Mouse (Mus musculus) stomach, embryonic 15.5 days (tissue): ENCODE measurements around the gene Acvr2a. TPM values are rescaled to one million over a fixed set of nuclear protein-coding genes. Genes with fewer than 3 reads are reported as not detected.
A peak's percentile ranks its signal among the peaks of the same experiment; 100 is the strongest.

Source experiments
- ATAC-seq: fragments of 200-750 bp; cut with Nextera tagmentation; 2 replicates; pipeline ENCODE4 v1.8.0; 2017; ENCODE audit warnings: low read depth, moderate number of reproducible peaks, moderate TSS enrichment; ENCODE audit not compliant: insufficient read depth, low FRiP score
- H3K27ac ChIP-seq: fragments of 300-500 bp; sonication (generic); 2 replicates; pipeline ENCODE4 v1.5.1; 2015; ENCODE audit warnings: mild to moderate bottlenecking, inconsistent platforms
- H3K27me3 ChIP-seq: fragments of 300-500 bp; sonication (generic); replicated peaks from 2 replicates; pipeline ENCODE4 v1.6.1; 2015; ENCODE audit warnings: inconsistent platforms
- H3K36me3 ChIP-seq: fragments of 300-500 bp; sonication (generic); 2 replicates; pipeline ENCODE4 v1.6.1; 2015; ENCODE audit warnings: inconsistent platforms
- H3K4me1 ChIP-seq: fragments of 300-500 bp; sonication (generic); 2 replicates; pipeline ENCODE4 v1.6.1; 2015; ENCODE audit warnings: inconsistent platforms
- H3K4me2 ChIP-seq: fragments of 300-500 bp; sonication (generic); 2 replicates; pipeline ENCODE4 v1.6.1; 2015; ENCODE audit warnings: mild to moderate bottlenecking, inconsistent platforms
- H3K4me3 ChIP-seq: fragments of 300-500 bp; sonication (generic); replicated peaks from 2 replicates; pipeline ENCODE4 v1.5.1; 2015; ENCODE audit warnings: inconsistent platforms
- H3K9ac ChIP-seq: fragments of 300-500 bp; sonication (generic); 2 replicates; pipeline ENCODE4 v1.6.1; 2015; ENCODE audit warnings: inconsistent platforms
- H3K9me3 ChIP-seq: fragments of 300-500 bp; sonication (generic); 2 replicates; pipeline ENCODE4 v1.6.1; 2016; ENCODE audit warnings: inconsistent platforms
- WGBS: fragments of 180-500 bp; shearing (Covaris S2); methylation state at CpG from one replicate; pipeline ENCODE4 v1.1.7; 2015; 5-methylcytosine and 5-hydroxymethylcytosine counted together
- polyA plus RNA-seq: library from polyadenylated mRNA; unstranded; fragments of >200 nt; fragmentation: Nextera tagmentation; extraction: Ambion mirVana; gene quantifications from 2 replicates; pipeline ENCODE4 v1.2.1, GENCODE M21; 2015

Gene Acvr2a
- polyA plus RNA-seq, result 13.5 and 15.6 TPM in 2 replicates

DNA sequence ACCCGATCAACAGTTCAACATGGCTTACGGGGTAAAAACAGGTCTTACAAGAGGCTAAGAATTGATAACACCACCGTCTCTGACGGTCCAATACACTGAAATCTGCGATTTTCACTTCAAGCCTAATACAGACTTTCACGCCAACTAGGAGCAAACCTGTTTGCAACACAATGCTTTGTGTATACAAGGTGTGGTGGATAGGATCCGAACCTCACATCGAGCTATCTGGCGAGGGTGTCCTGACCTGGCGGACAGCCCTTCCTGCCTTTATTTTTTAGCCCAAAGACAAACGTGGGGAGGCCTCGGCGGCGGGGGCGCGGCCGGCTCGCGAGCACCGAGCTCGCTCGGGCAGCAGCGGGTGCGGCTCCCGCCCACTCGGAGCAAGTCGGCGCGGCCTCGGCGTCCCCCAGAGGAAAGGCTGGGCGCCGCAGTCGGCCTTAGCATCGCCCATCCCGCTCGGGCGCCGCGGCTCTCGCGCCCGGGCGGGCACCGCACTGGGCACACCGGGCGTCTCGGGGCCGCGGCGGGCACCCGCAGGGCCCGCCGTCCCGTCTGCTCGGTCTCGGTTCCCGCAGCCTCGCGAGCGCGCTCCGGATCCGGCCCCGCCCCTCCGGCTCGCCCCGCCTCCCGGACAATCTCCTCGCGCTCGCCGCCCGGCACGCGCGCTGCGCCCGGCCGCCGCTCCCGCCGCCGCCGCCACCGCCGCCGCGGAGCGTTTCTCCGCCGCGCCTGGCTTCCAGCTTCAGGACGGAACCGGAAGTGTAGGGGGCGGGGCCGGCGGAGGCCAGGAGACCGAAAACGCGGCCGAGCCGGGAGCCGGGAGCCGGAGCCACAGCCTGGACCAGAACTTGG, at the start of gene Acvr2a:
Acvr2a (plus strand) TSS at position 739 of the 852 bp plus-strand sequence.
- Histone ChIP-seq H3K27me3 (no peaks in the 10 kb centered on the region), H3K9me3 (no peaks in the 10 kb centered on the region), H3K4me2 (peak within 1 kb of the TSS; percentile 58), H3K9ac (peak within 1 kb of the TSS; percentile 76), H3K27ac (peak within 1 kb of the TSS; percentile 96), H3K36me3 (no peaks in the 10 kb centered on the region), H3K4me1 (no peaks in the 10 kb centered on the region), H3K4me3 (peak within 1 kb of the TSS; percentile 77)
- peak; percentile 87 for ATAC-seq
- under 1% methylated on average over 95 of the region's 105 CpGs for WGBS

DNA sequence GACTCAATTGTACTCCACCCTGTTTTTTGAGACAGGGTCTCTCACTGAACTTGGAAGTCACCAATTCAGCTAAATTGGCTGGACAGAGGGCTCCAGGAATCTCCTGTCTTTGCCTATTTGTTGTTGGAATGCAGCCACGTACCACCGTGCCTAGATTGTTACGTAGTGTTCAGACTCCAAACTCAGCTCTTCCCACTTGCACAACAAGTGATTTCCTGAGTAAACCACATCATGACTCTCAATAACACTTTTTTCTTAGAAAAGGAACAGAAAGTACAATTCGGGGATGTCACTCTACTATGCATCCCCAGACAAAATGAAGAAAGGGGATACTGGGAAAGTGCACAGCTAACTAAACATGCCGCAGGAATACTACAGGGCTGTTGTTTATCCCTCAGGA, 47.4 kb upstream of the Acvr2a start:
- Histone ChIP-seq H3K9ac (no peak overlapping the region), H3K27ac (no peak overlapping the region), H3K27me3 (no peaks in the 10 kb centered on the region), H3K9me3 (no peaks in the 10 kb centered on the region), H3K4me3 (no peak overlapping the region), H3K36me3 (no peaks in the 10 kb centered on the region), H3K4me1 (no peaks in the 10 kb centered on the region), H3K4me2 (no peak overlapping the region)
- 81% methylated on average over 5 of the region's 5 CpGs for WGBS
- ATAC-seq, result no peak

DNA sequence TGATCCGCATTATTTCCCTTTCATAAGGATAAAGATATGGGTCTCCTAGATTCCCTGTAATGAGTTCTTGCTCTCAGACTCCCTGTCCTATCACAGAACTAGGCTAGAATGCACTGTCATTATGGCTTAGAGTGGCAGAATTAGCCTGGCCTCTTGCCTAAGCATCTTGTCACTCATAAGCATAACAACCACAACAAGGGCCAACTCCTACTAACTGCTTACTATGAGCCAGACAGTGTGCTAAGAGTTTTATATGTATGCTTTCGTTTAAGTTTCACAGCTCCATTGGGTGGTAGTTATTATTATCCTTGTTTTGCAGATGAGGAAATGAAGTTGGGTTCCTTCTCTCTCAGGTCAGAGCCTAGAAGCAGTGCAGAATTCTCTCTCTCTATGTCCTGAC, 46.1 kb upstream of the Acvr2a start:
- Histone ChIP-seq H3K4me2 (no peak overlapping the region), H3K9me3 (no peaks in the 10 kb centered on the region), H3K4me3 (no peak overlapping the region), H3K4me1 (no peaks in the 10 kb centered on the region), H3K9ac (no peak overlapping the region), H3K27ac (no peak overlapping the region), H3K27me3 (no peaks in the 10 kb centered on the region), H3K36me3 (no peaks in the 10 kb centered on the region)
- no peak for ATAC-seq
- 89% methylated on average over 2 of the region's 2 CpGs for WGBS

DNA sequence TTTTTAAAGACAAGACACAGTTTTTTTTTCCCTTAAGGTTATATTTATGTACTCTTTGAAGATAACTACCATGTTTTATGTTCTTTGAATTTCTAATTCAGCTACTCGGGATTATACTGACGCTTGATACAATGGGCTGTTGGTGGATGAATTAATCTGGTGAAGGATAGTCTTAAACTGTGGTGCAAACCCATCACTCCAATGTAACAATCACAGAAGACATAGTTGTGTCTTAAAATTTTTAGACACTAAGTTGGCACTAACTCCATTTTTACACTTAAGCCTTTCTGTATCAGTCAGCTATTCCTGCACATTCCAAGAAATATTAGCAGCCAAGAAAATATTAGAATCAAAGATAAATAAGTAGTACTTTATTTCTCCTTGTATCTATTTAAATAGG, 45.7 kb upstream of the Acvr2a start:
- no peak for ATAC-seq
- Histone ChIP-seq H3K4me3 (no peak overlapping the region), H3K9me3 (no peaks in the 10 kb centered on the region), H3K9ac (no peak overlapping the region), H3K27ac (no peak overlapping the region), H3K27me3 (no peaks in the 10 kb centered on the region), H3K4me1 (no peaks in the 10 kb centered on the region), H3K4me2 (no peak overlapping the region), H3K36me3 (no peaks in the 10 kb centered on the region)
- WGBS, result 87% methylated on average over 2 of the region's 2 CpGs

DNA sequence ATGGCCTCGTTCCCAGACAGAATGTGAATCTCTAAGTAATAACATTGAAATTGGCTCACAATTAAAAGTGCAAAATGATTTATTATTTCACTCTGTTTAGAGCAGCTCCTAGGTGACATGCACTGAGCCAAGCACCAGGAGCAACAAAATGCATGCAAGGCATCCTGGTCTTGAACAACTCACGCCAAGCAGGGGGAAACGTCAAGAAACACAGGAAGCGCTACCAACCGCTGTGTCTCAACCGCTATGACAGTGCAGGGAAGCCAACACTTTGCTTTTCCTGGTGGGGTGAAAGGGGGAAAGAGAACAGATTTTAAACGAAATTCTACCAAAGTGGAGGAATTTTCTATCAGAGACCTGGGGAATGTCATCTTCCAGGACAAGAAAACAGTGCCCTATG, 43.8 kb upstream of the Acvr2a start:
- ATAC-seq, result no peak
- Histone ChIP-seq H3K9me3 (no peaks in the 10 kb centered on the region), H3K4me1 (no peaks in the 10 kb centered on the region), H3K4me3 (no peak overlapping the region), H3K36me3 (no peaks in the 10 kb centered on the region), H3K4me2 (no peak overlapping the region), H3K9ac (no peak overlapping the region), H3K27me3 (no peaks in the 10 kb centered on the region), H3K27ac (no peak overlapping the region)
- whole genome bisulfite sequencing, result 76% methylated on average over 7 of the region's 7 CpGs

DNA sequence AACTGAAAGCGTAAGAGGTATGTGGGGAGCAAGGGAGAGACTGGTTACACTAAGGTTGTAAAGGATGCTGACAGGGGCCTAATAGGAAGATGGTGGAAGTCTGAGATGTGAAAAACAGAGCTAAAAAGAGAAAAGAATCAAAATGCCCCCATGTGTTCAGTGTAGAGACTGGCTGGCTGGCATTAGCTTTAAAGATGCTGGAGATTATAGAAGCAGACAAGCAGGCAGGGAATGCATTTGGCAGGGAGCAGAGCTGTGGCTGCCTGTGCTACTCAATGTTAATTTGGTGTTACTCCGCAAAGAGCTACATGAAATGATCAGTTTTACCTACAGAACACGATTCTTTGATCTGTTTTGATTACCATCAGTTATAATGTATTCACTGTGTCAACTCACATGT, 43.3 kb upstream of the Acvr2a start:
- Histone ChIP-seq H3K4me3 (no peak overlapping the region), H3K4me2 (no peak overlapping the region), H3K27ac (no peak overlapping the region), H3K9ac (no peak overlapping the region), H3K27me3 (no peaks in the 10 kb centered on the region), H3K36me3 (no peaks in the 10 kb centered on the region), H3K4me1 (no peaks in the 10 kb centered on the region), H3K9me3 (no peaks in the 10 kb centered on the region)
- 80% methylated on average over 3 of the region's 3 CpGs for WGBS
- ATAC-seq, result no peak

DNA sequence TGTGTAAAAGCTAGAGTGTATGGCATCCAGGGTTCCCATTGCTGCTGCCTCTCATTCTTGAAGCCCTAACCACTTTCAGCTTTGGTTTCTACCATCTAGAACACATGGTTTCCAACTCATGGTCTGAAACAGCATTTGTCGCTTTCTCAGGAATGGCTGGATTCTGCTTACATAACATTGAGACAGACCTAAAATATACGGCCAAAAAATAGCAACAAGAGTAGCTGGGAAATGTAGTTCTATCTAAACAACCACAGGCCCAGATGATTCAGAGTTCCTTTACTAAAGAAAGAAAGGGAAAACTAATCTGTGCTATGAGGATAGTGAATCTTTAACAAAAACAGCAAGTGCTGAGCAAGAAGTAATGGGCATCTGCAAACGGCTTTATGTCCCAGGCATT, 38.6 kb upstream of the Acvr2a start:
- H3K27me3 ChIP-seq, result no peaks in the 10 kb centered on the region

DNA sequence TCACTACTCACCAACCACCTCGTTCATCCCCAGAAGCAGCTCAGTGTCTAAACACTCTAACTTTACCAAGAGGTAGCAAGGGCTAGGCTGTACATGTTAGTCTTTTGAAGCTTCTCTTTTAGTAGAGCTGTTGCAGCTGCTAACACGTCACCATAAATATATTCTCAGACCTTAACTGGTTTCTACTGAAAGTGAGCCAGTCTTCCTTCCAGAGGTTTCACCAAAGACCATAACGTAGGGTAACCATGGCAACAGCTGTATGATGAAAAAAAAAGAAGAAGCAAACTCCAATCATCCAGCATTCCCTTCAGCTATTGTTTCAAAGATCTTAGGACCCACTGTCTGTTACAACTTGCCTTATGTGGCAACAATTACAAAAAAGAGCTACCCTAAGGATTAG, 25.0 kb upstream of the Acvr2a start:
- 58% methylated on average over 3 of the region's 3 CpGs for WGBS
- Histone ChIP-seq H3K27me3 (no peaks in the 10 kb centered on the region), H3K36me3 (no peaks in the 10 kb centered on the region), H3K4me3 (no peak overlapping the region), H3K9me3 (no peaks in the 10 kb centered on the region), H3K9ac (no peak overlapping the region), H3K4me1 (no peaks in the 10 kb centered on the region), H3K4me2 (no peak overlapping the region), H3K27ac (no peak overlapping the region)
- ATAC-seq, result no peak

More for the DNA sequence above, 38.6 kb upstream of the Acvr2a start:
- H3K4me2 ChIP-seq, result no peak overlapping the region
- 71% methylated on average over 3 of the region's 3 CpGs for WGBS
- no peaks in the 10 kb centered on the region for H3K9me3 ChIP-seq
- H3K36me3 ChIP-seq, result no peaks in the 10 kb centered on the region
- H3K4me3 ChIP-seq, result no peak overlapping the region
- no peak for ATAC-seq
- no peak overlapping the region for H3K27ac ChIP-seq
- H3K9ac ChIP-seq, result no peak overlapping the region
- no peaks in the 10 kb centered on the region for H3K4me1 ChIP-seq

DNA sequence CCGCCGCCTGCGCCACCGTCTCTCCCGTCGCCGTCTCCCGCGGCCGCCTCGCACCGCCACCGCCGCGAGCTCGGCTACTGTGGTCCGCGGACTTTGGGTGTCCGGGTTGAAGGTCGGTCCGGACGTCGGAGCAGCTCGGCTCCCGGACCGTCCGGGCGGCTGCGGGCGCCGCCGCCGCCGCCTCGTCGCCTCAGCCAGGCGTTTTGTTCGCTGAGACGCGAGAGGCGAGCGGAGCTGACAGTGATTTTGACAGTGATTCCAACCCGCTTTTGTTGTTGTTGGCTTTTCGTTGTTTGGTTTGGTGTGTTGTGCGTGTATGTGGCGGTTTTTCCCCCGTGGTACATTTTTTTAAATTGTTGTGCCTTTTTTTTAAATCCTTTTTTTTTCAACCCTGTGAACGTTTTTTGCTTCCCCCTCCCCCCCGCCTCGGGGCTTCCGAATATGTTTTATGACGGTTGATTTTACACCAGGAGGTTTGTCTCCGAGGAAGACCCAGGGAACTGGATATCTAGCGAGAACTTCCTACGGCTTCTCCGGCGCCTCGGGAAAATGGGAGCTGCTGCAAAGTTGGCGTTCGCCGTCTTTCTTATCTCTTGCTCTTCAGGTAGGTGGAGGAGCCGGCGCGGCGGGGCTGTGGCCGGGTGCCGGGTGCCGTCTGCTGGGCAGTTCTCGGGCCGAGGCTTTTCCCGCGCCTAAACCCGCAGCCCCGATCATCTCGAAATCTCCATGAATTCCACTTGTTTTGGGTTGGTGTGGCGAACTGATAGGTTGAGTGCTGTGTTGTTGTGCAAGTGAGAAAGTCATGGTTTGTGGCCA, 522 bp downstream of the Acvr2a start:
- no peak for ATAC-seq

DNA sequence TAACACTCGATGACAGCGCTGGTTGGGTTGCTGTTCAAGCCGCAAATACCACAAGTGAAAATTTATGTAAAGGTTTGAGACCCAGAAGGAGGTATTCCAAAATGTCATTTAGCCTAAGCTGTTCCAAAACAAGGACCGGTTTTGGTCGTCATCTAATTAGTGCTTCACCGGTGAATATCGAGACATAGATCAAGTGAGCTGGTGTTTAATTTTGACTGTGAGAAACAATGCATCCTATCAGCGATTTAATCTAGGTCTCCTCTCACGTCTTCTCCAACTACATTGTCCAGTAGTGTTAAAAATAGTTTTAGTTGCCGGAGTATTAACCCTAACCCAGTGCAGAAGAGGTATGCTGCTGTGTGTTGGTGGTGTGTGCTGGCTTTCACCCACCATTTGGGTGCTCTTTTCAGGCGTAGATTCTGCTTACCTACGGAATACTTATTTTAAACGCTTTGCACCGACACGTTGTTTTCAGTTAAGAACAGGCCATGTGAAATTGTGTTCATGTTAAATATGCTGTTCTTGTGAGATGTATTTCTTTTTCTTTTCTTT, 1.2 kb downstream of the Acvr2a start:
- ATAC-seq, result no peak
- H3K9ac ChIP-seq, result no peak overlapping the region
- H3K36me3 ChIP-seq, result no peaks in the 10 kb centered on the region
- 2% methylated on average over 15 of the region's 15 CpGs for WGBS
- no peaks in the 10 kb centered on the region for H3K4me1 ChIP-seq
- H3K9me3 ChIP-seq, result no peaks in the 10 kb centered on the region
- peak overlapping the region; percentile 58 for H3K4me2 ChIP-seq
- no peaks in the 10 kb centered on the region for H3K27me3 ChIP-seq
- H3K27ac ChIP-seq, result peak overlapping the region; percentile 96
- H3K4me3 ChIP-seq, result peak overlapping the region; percentile 77

More for the DNA sequence above, 522 bp downstream of the Acvr2a start:
- no peaks in the 10 kb centered on the region for H3K4me1 ChIP-seq
- peak overlapping the region; percentile 96 for H3K27ac ChIP-seq
- H3K27me3 ChIP-seq, result no peaks in the 10 kb centered on the region
- H3K36me3 ChIP-seq, result no peaks in the 10 kb centered on the region
- H3K9ac ChIP-seq, result peak overlapping the region; percentile 76
- under 1% methylated on average over 68 of the region's 76 CpGs for WGBS
- H3K9me3 ChIP-seq, result no peaks in the 10 kb centered on the region
- peak overlapping the region; percentile 58 for H3K4me2 ChIP-seq
- H3K4me3 ChIP-seq, result peak overlapping the region; percentile 77

DNA sequence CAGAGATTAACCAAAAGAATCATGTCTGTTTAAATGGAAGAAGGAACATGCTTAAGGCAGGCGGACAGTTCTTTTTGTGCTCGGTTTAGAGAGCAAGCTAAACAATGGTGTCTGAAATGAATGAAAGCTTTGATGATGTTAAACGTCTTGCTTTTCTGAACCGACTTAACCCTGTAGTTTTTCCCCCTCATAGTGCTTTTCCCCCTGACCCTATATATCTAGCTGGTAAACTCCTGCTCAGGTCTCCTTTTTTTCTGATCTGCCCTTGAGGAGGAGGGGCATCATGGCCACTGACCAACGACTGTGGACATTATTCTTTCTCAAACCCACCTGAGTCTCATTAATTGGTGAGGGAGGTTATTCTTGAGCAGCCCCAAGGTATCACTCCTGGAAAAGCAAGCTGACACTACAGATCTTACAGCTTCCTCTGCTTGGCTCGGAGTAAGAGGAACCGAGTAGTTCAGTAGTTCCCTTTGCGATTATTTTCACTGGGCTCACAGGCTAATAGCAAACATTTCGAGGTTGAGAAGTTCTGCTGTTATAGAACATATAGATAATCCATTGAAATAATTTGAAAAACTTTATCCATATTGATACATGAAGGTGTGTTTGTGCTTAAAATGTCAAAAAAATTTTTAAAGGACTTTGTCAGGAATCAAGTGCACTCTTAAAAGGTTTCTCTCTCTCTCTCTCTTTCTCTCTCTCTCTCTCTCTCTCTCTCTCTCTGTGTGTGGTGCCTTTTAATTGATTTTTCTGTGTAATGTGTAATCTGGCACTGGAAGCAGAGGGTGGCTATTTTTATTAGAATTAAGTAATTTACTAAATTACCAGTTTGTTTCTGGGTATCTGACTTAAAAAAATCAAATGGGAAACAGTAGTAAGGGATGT, 2.5 kb downstream of the Acvr2a start:
- Histone ChIP-seq H3K9me3 (no peaks in the 10 kb centered on the region), H3K4me1 (no peaks in the 10 kb centered on the region), H3K27ac (no peak overlapping the region), H3K36me3 (no peaks in the 10 kb centered on the region), H3K4me2 (peak overlapping the region; percentile 58), H3K4me3 (peak overlapping the region; percentile 77), H3K9ac (no peak overlapping the region), H3K27me3 (no peaks in the 10 kb centered on the region)
- no peak for ATAC-seq
- WGBS, result 14% methylated on average over 9 of the region's 9 CpGs
